Mouse (Mus musculus) ES-Bruce4 (cell line): ENCODE data around the gene Wdr64. TPM values are rescaled to one million over a fixed set of nuclear protein-coding genes. Genes with fewer than 3 reads are reported as not detected.

ENCODE experiments used
- H3K27ac ChIP-seq: 2 replicates; pipeline ENCODE4 v1.5.1; 2012; ENCODE audit warnings: low read length, inconsistent platforms; ENCODE audit not compliant: insufficient read depth
- H3K27me3 ChIP-seq: 2 replicates; pipeline ENCODE4 v1.6.1; 2012; ENCODE audit warnings: mild to moderate bottlenecking, low read length, inconsistent platforms; ENCODE audit not compliant: control insufficient read depth, poor library complexity, insufficient read depth, severe bottlenecking
- H3K36me3 ChIP-seq: 2 replicates; pipeline ENCODE4 v1.6.1; 2012; ENCODE audit warnings: inconsistent platforms, mild to moderate bottlenecking, low read length, moderate library complexity; ENCODE audit not compliant: control insufficient read depth, poor library complexity, insufficient read depth, severe bottlenecking
- H3K4me1 ChIP-seq: one replicate; pipeline ENCODE4 v1.8.1; 2011; ENCODE audit warnings: low read length; ENCODE audit not compliant: control insufficient read depth, insufficient read depth
- H3K4me3 ChIP-seq: 2 replicates; pipeline ENCODE4 v1.5.1; 2011; ENCODE audit warnings: low read depth, mild to moderate bottlenecking, low read length
- H3K9ac ChIP-seq: 2 replicates; pipeline ENCODE4 v1.6.1; 2012; ENCODE audit warnings: low read depth, mild to moderate bottlenecking, inconsistent platforms; ENCODE audit not compliant: poor library complexity, severe bottlenecking
- H3K9me3 ChIP-seq: replicated peaks from 2 replicates; pipeline ENCODE4 v1.6.1; 2012; ENCODE audit warnings: mild to moderate bottlenecking, low read length, inconsistent platforms; ENCODE audit not compliant: control insufficient read depth, poor library complexity, insufficient read depth, severe bottlenecking
- CTCF ChIP-seq: IDR thresholded peaks from one replicate; pipeline ENCODE4 v1.8.1; 2011; ENCODE audit warnings: low read depth, low read length
- EP300 ChIP-seq: IDR thresholded peaks from 2 replicates; pipeline ENCODE4 v1.6.1; 2011; ENCODE audit warnings: low read depth, low read length; ENCODE audit not compliant: insufficient read depth
- POLR2A ChIP-seq: IDR thresholded peaks from one replicate; pipeline ENCODE4 v1.8.1; 2011; ENCODE audit warnings: low read length; ENCODE audit not compliant: insufficient read depth
- polyA plus RNA-seq: library from polyadenylated mRNA; stranded (reverse); fragments of >200 nt; gene quantifications from 2 replicates; pipeline ENCODE4 v1.2.4, GENCODE M21; 2011; ENCODE audit warnings: low read depth; ENCODE audit not compliant: missing spikeins, insufficient read depth, insufficient read length

Wdr64 gene
- polyA plus RNA-seq, 1 experiment: not detected

DNA sequence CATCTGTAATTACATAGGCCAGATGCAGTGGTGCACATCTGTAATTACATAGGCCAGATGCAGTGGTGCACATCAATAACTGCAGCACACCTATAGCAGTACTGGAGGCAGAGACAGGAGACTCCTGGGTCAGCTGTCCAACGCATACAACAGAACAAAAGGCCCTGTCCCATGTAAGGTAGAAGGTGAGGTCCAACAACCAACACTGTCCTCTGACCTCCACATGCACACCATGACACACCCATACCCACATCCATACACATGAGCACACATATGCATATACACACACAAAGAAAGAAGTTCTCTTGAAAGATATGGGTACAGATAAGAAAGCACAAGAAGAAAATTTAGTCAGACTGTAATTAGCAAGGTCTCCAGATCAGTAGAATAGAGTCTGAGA, 157.1 kb downstream of the Wdr64 start:
- TF ChIP-seq CTCF (no peak), EP300 (no peak), POLR2A (no peak)
- H3K27ac ChIP-seq: no peak overlapping the region
- H3K9ac ChIP-seq: no peak overlapping the region
- no peak overlapping the region for H3K4me3 ChIP-seq
- no peaks in the 10 kb centered on the region for H3K27me3 ChIP-seq
- H3K36me3 ChIP-seq: no peaks in the 10 kb centered on the region
- H3K9me3 ChIP-seq: no peaks in the 10 kb centered on the region
- no peaks in the 10 kb centered on the region for H3K4me1 ChIP-seq

Other genes starting within 250 kb of the Wdr64 start
- not detected in 2 replicates for gene Rgs7, start 206.1 kb upstream of the Wdr64 start, polyA plus RNA-seq
- gene Kmo, start 78.2 kb upstream of the Wdr64 start, polyA plus RNA-seq: not detected in 2 replicates
- gene Fh1, start 73.0 kb upstream of the Wdr64 start, polyA plus RNA-seq: 116 and 142 TPM in 2 replicates
- 1.7 and 1.9 TPM in 2 replicates for gene Opn3, start 5.8 kb upstream of the Wdr64 start, polyA plus RNA-seq
- gene Chml, start 5.7 kb upstream of the Wdr64 start, polyA plus RNA-seq: 12.0 and 13.7 TPM in 2 replicates
- gene Exo1, start 182.0 kb downstream of the Wdr64 start, polyA plus RNA-seq: 84.8 and 88.4 TPM in 2 replicates
- 0.37 and 0.55 TPM in 2 replicates for gene Gm38100, start 221.7 kb downstream of the Wdr64 start, polyA plus RNA-seq